Mouse (Mus musculus) brain, embryonic 14.5 days (tissue): Measurements from ENCODE around the gene Tamm41. TPM values are rescaled to one million over a fixed set of nuclear protein-coding genes. Genes with fewer than 3 reads are reported as not detected.
A peak's percentile ranks its signal among the peaks of the same experiment; 100 is the strongest.

Experiments used
- DNase-seq: peaks from one replicate; pipeline ENCODE4 v3.0.0-alpha.2; 2011; ENCODE audit warnings: low read depth
- CTCF ChIP-seq: fragments of 200-500 bp; IDR thresholded peaks from 2 replicates; pipeline ENCODE4 v1.5.1; 2012; ENCODE audit warnings: inconsistent platforms, mild to moderate bottlenecking, moderate library complexity, borderline replicate concordance; ENCODE audit not compliant: insufficient read depth, insufficient read length; ENCODE audit errors: extremely low read depth
- POLR2A ChIP-seq: fragments of 200-500 bp; IDR thresholded peaks from 2 replicates; pipeline ENCODE4 v1.6.1; 2012; ENCODE audit warnings: mild to moderate bottlenecking, inconsistent platforms, borderline replicate concordance; ENCODE audit not compliant: poor library complexity, insufficient read depth, insufficient read length, severe bottlenecking; ENCODE audit errors: extremely low read depth
- polyA plus RNA-seq: library from polyadenylated mRNA; depleted of rRNA; stranded (reverse); fragments of >200 nt; gene quantifications from 2 replicates; pipeline ENCODE4 v1.2.3, GENCODE M21; 2012

The Tamm41 gene
- polyA plus RNA-seq, 1 experiment: 38.6 TPM

DNA sequence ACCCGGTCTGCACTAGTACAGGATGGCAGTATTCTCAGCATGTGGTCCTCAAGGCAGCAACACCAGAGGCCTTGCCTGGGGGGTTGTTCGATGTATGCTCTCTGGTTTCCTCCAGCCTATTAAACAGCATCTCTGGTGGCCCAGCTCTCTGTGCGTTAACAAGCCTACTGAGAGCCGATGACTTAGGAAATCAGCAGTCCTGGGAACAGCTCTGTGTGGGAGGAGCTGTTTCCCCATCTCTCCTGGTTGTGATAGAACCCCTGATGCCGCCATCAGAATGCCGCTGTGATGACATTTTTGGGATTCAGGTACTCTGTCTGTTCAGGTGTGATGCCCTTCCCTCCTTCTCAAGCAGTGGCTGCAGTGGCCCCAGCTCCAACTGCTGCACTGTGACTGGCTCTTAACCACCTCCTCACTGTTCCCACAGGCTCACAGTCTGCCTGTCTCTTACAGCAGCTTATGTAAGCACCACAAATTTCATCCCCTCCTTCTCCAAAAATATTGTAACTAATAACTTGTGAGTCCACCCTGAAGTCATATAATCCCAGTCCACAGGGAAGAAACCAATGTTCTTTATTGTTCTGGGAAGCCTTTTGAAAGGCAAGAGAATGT, 14.0 kb upstream of the Tamm41 start:
- no peak for TF ChIP-seq CTCF
- no peak for TF ChIP-seq POLR2A
- no peak for DNase-seq

DNA sequence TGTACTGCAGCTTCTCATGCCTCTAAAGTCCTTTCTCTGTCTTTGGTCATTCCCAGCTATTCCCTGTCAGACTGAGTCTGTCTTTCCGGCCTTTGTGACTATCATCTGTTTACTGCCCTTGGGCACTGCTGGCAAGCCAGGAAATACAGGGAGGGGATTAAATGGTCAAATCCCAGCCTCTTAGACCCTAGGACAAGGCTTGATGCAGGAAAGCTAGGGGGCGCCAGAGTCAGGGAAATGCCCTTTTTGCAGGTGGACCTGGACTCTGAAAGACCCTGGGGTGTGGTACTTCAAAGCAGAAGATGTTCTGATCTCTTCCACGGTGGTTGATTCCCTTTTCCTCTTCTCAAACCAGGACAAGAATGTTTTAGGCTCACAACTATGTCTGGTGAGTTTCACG, 11.3 kb upstream of the Tamm41 start:
- DNase-seq: peak; percentile 74
- TF ChIP-seq POLR2A (no peak), CTCF (peak; percentile 66; the same call in 1 of the 2 replicates)

DNA sequence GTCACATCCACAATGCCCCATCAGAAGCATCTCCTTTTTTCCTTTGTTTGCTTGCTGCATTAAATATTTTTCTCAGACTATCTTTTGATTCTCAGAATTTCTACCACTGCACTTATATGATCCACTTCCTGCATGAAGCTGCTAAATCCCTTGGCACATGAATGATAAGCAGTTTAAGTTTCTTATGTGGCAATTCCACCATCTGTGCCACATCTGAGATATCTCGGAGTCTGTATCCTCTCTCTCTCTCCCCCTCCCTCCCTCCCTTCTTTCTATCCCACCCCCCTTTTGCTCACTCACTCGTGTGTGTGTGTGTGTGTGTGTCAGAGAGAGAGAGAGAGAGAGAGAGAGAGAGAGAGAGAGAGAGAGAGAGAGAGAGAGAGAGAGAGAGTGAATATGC, 10.1 kb upstream of the Tamm41 start:
- DNase-seq: peak; percentile 68
- TF ChIP-seq POLR2A (no peak), CTCF (no peak)

DNA sequence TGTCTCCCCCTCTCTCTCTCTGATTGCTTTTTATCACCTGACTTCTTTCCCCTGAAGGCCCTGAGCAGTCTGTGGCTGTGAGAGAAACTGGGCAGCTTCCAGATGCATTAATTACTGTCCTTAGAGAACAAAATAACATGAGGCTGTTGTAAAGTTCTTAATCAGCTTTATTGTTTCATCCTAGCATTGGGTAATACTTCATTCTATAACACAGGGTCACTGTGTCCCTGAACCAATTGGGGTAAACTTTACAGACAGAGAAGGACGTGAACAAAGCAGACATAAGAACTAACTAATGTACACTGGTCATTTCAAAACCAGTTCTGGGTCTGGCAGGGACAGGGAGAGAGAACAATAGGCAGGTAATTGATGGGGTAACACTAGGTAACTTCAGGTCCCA, 8.4 kb upstream of the Tamm41 start:
- DNase-seq: no peak
- TF ChIP-seq CTCF: no peak
- TF ChIP-seq POLR2A: no peak

DNA sequence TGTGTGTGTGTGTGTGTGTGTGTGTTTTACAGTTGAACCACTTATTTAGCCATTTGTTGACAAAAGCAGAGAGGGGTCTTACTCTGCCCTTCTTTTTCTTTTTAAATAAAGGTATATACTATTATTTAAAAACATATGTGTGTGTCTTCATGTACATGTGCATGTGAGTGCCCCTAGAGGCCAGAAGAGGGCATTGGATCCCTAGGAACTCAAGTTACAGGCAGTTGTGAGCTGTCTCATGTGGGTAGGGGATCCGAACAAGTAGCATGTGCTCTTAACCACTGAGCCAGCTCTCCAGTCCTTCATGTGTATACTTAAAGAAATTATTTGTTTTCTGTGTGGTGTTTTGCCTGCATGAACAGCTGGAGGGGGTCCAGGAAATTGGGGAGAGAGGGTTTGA, 7.0 kb upstream of the Tamm41 start:
- TF ChIP-seq POLR2A: no peak
- peak; percentile 52; the same call in 1 of the 2 replicates for TF ChIP-seq CTCF
- peak; percentile 50 for DNase-seq

DNA sequence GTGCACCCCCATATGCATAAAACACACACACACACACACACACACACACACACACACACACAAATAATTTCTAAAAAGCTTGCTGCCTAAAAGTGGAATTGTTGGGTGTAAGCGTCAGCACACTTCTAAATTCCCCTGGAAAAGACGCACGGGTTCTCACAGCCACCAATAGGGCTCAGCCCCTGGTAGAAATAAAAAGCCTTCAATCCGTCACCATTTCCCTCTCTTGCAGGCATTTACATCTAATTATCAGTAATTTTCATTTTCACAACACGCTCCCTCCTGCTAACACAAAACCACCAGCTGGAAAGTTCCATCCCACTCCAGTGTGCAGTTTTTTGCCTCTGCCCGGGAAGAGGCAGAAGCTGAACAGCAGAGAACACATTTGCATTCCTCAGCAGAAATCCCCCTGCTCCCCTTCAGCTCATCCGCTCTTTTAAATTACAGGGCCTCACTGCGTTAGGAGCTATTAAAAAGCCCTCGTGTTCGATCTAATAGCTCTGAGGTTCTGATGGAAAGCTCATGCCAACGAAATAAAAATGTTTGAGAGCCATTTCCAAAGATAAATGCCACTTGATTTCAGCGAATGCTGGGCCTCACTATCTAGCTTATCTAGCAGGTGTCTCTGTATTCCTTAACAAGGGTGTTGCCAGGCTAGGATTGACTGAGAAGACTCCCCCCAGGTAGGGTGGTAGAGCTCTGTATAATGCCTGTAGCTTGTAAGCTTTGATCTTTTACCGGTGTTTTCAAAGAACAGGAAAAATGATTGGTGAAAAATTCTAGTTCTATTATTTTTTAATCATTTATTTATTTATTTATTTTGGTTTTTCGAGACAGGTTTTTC, 6.2 kb upstream of the Tamm41 start:
- peak; percentile 91 for DNase-seq
- TF ChIP-seq POLR2A (no peak), CTCF (no peak)

DNA sequence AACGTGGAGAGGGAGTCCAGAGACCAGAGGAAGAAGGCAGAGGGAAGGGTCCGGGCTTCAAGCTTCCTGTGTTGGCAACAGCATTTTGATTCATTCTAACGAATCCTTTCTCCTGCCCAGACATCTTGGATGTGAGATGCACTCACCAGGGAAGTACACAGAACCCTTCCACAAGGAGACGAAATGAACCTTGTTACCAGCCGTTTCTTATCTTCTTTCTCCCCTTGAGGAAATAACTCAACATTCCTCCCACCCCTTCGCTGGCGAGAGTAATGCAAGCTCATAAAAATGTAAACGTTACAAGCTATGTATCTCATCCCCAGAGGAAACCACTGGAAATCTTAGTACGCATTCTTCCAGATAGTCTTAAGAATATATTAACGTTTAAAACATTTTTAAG, 4.9 kb upstream of the Tamm41 start:
- TF ChIP-seq POLR2A: no peak
- TF ChIP-seq CTCF: no peak
- DNase-seq: no peak

DNA sequence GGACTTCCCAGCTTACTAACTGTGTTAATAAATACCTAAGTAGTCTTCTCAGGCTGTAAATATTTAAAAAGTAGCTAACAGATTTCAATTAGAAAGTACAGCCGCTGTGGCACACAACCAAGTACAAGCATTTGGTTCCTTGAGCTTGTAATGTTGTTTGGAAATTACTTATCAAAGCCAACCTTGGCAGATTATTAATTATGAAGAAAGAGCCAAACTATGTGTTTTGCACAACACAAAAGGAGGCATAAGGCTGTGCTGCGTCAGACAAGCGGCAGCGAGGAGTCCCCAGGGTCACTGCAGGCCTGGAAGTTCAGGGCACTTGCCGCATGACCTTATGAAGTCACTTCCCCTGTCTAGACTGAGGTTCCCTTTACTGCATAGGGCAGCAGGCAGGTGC, 4.2 kb downstream of the Tamm41 start:
- TF ChIP-seq CTCF (no peak), POLR2A (no peak)
- no peak for DNase-seq

DNA sequence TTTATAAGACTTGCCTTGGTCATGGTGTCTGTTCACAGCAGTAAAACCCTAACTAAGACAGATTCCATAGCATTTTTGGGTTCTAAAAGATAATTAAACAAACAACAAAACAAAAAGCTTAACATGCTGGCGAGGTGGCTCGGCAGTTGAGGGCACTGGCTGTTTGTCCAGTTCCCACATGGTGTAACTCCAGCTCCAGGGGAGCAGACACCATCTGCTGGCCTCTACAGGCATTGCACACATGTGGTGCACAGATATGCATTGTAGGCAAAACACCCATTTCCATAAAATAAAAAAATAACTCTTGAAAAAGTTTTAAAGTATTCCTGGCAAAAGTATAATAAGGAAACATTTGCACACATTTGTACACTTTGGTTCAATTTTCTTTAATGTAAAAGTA, 7.6 kb downstream of the Tamm41 start:
- no peak for DNase-seq
- TF ChIP-seq CTCF (peak; percentile 45; the same call in 1 of the 2 replicates), POLR2A (no peak)

DNA sequence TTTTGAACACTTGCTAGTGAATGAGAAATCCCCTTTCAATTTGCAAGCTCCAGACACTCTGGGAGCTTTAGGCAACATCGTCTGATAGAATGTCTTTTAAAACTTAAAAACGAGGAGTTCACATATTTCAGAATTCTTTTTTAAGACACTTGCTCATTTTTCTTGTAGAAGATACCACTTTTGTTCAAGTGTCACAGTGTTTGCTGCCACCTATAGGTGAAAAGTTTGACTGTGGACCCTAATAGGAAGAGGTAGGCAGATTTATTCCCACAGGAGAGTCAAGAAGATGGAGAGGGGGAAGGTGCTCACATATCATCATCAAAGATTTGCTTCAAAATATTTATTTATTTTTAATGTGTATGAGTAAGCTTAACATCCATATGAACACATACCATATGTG, 8.4 kb downstream of the Tamm41 start:
- TF ChIP-seq POLR2A (no peak), CTCF (no peak; the same call in 1 of the 2 replicates)
- peak; percentile 77 for DNase-seq

DNA sequence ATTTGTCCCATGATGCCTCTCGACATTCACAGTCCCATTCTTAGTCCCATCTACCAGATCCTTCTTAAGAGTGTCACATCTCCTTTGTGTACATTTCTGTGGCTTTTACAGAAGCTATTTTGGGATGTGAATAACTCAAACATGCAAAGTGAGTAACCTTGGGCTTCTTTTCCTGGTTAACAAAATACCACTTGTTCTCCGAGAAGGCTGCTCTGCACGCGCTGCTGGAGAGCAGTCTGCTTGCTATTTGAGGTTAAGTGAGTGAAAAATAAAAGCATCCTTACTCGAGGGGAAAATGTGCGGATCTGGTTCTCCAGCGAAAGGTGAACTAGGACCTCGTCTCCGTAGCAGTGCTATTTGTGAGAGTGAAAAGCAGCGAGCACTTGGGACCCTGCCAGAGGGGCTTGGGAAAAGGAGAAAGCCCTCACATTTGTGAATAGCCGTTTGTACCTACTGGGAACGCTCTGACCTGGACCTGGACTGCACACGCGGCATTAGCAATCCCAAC, 10.1 kb downstream of the Tamm41 start:
- DNase-seq: peak; percentile 81

More for the DNA sequence above, 10.1 kb downstream of the Tamm41 start:
- TF ChIP-seq POLR2A (no peak), CTCF (no peak)
